Mouse (Mus musculus) ovary, adult 10 weeks (tissue): ENCODE data around the gene Suclg2. TPM values are rescaled to one million over a fixed set of nuclear protein-coding genes. Genes with fewer than 3 reads are reported as not detected.

Source experiments
- polyA plus RNA-seq: library from polyadenylated mRNA; stranded (reverse); fragments of 350-450 nt; fragmentation: Illumina TruSeq; extraction: RNeasy Lipid Tissue Mini Kit (QIAGEN cat#74804); gene quantifications from one replicate; pipeline ENCODE4 v1.2.3, GENCODE M21; 2014

The Suclg2 gene
- 265 TPM for polyA plus RNA-seq

GRCm38 (mm10) chr6:95718031-95718968 lies at the start of gene Suclg2:
Suclg2 (minus strand) TSS chr6:95718800.

